Mouse (Mus musculus) bone marrow, adult 2 months (tissue): ENCODE measurements around the gene Bsnd.

Experiments used
- CTCF ChIP-seq: fragments of 200-500 bp; IDR thresholded peaks from 2 replicates; pipeline ENCODE4 v1.5.1; 2011; ENCODE audit warnings: low read length, control low read depth; ENCODE audit not compliant: control insufficient read depth, insufficient read depth
- POLR2A ChIP-seq: fragments of 200-500 bp; IDR thresholded peaks from 2 replicates; pipeline ENCODE4 v1.6.1; 2011; ENCODE audit warnings: low read depth, mild to moderate bottlenecking, control low read depth, low read length, borderline replicate concordance; ENCODE audit not compliant: control insufficient read depth

- TF ChIP-seq CTCF: no peak
- TF ChIP-seq POLR2A: no peak
Observed at GRCm38 (mm10) chr4:106522547-106522946, 30.5 kb upstream of the Bsnd start.
